Mouse (Mus musculus): ENCODE measurements around the gene Cop1.

- no peak for TF ChIP-seq CTCF (IDR thresholded peaks at IDR 0.05; ENCODE audit: low read depth, low read length)
- TF ChIP-seq POLR2A (IDR thresholded peaks at IDR 0.05; ENCODE audit: borderline replicate concordance, low read depth, low read length) = no peak
Measured at GRCm38 (mm10) chr1:159388565-159389024, 156.5 kb downstream of the Cop1 start.

Measured in bone marrow macrophage, adult 2 months (primary cell).